Mouse (Mus musculus) brain, embryonic 14.5 days (tissue): Measurements from ENCODE around the gene Ascc2.

ENCODE experiments used
- CTCF ChIP-seq: fragments of 200-500 bp; IDR thresholded peaks from 2 replicates; pipeline ENCODE4 v1.5.1; 2012; ENCODE audit warnings: inconsistent platforms, mild to moderate bottlenecking, moderate library complexity, borderline replicate concordance; ENCODE audit not compliant: insufficient read depth, insufficient read length; ENCODE audit errors: extremely low read depth
- POLR2A ChIP-seq: fragments of 200-500 bp; IDR thresholded peaks from 2 replicates; pipeline ENCODE4 v1.6.1; 2012; ENCODE audit warnings: mild to moderate bottlenecking, inconsistent platforms, borderline replicate concordance; ENCODE audit not compliant: poor library complexity, insufficient read depth, insufficient read length, severe bottlenecking; ENCODE audit errors: extremely low read depth

DNA sequence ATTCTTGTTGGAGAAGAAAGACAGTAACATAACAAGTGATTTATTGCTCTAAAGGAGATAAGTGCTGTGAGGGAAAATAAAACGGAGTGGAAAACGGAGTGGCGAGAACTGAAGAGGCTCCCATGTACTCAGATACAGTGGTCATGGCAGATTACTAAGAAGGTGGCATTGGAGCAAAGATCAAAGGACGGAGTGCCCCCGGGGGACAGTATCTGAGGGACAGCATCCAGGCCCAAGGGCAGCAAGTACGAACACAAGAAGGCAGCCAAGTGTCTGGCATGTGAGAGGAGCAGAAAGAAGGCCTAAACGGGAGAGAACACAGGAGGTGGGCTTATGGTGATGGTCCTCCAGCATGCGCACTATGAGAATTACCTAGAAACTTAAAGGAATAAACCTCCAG, 84.2 kb downstream of the Ascc2 start:
- no peak for TF ChIP-seq POLR2A
- TF ChIP-seq CTCF = no peak
